Mouse (Mus musculus) small intestine, adult 2 months (tissue): ENCODE measurements at regions not wholly inside any gene's neighbourhood (a gene's known extent, or its start where the extent isn't known, plus 50 kb on each side); places are given as distances from the start of the nearest gene placed in this dataset.

Source experiments
- H3K27ac ChIP-seq: fragments of 200-500 bp; 2 replicates; pipeline ENCODE4 v1.5.1; 2012; ENCODE audit warnings: low read depth, low read length, control low read depth, inconsistent platforms; ENCODE audit not compliant: insufficient read depth
- H3K27me3 ChIP-seq: fragments of 200-500 bp; 2 replicates; pipeline ENCODE4 v1.6.1; 2012; ENCODE audit warnings: mild to moderate bottlenecking, moderate library complexity, low read length, inconsistent platforms; ENCODE audit not compliant: control insufficient read depth, insufficient read depth
- H3K36me3 ChIP-seq: fragments of 200-500 bp; 2 replicates; pipeline ENCODE4 v1.6.1; 2012; ENCODE audit warnings: mild to moderate bottlenecking, low read length, control low read depth, inconsistent platforms; ENCODE audit not compliant: control insufficient read depth, insufficient read depth
- H3K4me1 ChIP-seq: fragments of 200-500 bp; 2 replicates; pipeline ENCODE4 v1.6.1; 2012; ENCODE audit warnings: low read length, inconsistent platforms, mixed read lengths; ENCODE audit not compliant: control insufficient read depth, insufficient read depth, insufficient read length
- H3K4me3 ChIP-seq: fragments of 200-500 bp; 2 replicates; pipeline ENCODE4 v1.5.1; 2012; ENCODE audit warnings: low read depth, mild to moderate bottlenecking, control low read depth, inconsistent platforms, low read length, moderate library complexity
- CTCF ChIP-seq: fragments of 200-500 bp; IDR thresholded peaks from 2 replicates; pipeline ENCODE4 v1.5.1; 2012; ENCODE audit warnings: low read depth, mild to moderate bottlenecking, control low read depth, inconsistent platforms, low read length, moderate library complexity, mixed read lengths; ENCODE audit not compliant: insufficient replicate concordance, insufficient read length; ENCODE audit errors: extremely low read depth
- POLR2A ChIP-seq: fragments of 200-500 bp; IDR thresholded peaks from 2 replicates; pipeline ENCODE4 v1.6.1; 2012; ENCODE audit warnings: low read depth, mild to moderate bottlenecking, control low read depth, inconsistent platforms, low read length, moderate library complexity
- WGBS: fragments of 180-500 bp; shearing (Covaris S2); methylation state at CpG from one replicate; pipeline ENCODE4 v1.1.7; 2018; 5-methylcytosine and 5-hydroxymethylcytosine counted together

DNA sequence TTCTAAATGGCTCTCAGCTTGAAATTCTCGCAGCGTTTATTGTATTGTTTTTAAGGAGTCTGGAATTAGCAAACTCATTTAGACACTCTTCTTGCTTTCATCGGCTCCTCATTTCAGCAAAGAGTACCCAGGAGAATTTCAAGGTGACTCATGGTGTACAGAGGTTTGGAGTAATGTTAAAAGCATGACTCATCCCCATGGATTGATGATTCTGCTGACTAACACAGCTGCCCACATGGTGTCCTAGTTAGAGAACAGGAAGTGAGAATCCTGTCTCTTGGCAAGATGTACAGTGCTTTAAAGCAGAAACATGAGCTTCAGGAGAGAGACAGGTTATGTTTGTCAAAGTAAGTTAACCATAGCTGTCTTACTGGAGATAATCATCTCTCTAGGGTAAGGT lies 1133.6 kb upstream of the Cited2 start:
- TF ChIP-seq POLR2A (no peak), CTCF (no peak)
- H3K4me1 ChIP-seq = no peaks in the 10 kb centered on the region

GRCm38 (mm10) chr10:16592870-16593269 lies 1130.1 kb upstream of the Cited2 start:
- no peaks in the 10 kb centered on the region for H3K36me3 ChIP-seq
- H3K27ac ChIP-seq = no peak overlapping the region
- no peak overlapping the region for H3K4me3 ChIP-seq
- TF ChIP-seq POLR2A (no peak), CTCF (no peak)
- H3K4me1 ChIP-seq = no peaks in the 10 kb centered on the region
- 88% methylated on average over 4 of the region's 4 CpGs for WGBS
- H3K27me3 ChIP-seq = no peaks in the 10 kb centered on the region

More for the DNA sequence above, 1133.6 kb upstream of the Cited2 start:
- Histone ChIP-seq H3K36me3 (no peaks in the 10 kb centered on the region), H3K27me3 (no peaks in the 10 kb centered on the region), H3K4me3 (no peak overlapping the region), H3K27ac (no peak overlapping the region)
- 70% methylated on average over 3 of the region's 3 CpGs for WGBS

DNA sequence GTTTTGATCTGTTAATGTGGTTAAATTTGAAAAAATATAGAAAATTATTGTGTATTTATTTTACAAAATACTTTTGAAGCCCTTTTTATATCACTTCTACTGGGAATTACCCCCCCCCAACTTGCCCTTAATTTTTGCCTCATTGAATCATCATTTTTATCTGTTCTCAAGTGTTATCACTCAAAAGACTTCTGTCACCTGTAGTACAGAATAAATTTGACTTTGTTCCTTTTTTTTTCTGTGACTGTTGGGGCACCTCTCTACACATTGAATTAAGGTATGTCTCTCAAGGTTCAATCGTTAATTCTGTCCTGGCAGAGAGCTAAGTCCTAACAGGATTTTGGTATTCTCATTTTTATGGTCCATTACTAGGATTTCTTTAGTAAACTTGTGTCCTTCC lies 1123.0 kb upstream of the Cited2 start:
- TF ChIP-seq POLR2A (no peak), CTCF (no peak)
- peaks cover 3% of the 10 kb centered on the region; the same call in 1 of the 2 replicates for H3K4me1 ChIP-seq
- WGBS = 78% methylated on average over 1 of the region's 1 CpGs
- peak overlapping the region; percentile 88 for H3K27ac ChIP-seq
- no peaks in the 10 kb centered on the region for H3K27me3 ChIP-seq
- H3K4me3 ChIP-seq = no peak overlapping the region
- no peaks in the 10 kb centered on the region for H3K36me3 ChIP-seq

- Histone ChIP-seq H3K27ac (peak overlapping the region; percentile 88), H3K27me3 (no peaks in the 10 kb centered on the region), H3K36me3 (no peaks in the 10 kb centered on the region), H3K4me3 (no peak overlapping the region), H3K4me1 (peaks cover 3% of the 10 kb centered on the region; the same call in 1 of the 2 replicates)
- whole genome bisulfite sequencing = 41% methylated on average over 10 of the region's 10 CpGs
- TF ChIP-seq POLR2A = no peak
- no peak for TF ChIP-seq CTCF
Observed at GRCm38 (mm10) chr10:16600551-16601224, 1122.3 kb upstream of the Cited2 start.

DNA sequence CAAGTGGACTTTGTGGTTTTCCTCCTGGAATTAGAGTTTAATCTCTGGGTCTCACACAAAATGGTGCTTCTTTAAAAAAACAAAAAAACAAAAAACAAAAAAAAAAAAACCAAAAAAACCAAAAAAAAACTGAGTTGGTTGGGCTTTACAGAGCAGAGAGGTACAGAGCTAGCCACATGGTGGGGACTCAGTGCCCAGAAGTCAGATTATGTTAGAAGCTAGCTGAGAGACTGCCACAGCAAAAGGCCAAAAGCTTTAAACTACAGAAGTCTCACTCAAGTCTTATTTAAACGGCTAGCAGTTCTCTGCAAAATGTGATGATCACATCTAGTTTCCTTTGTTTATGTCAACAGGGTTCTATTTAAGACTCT lies 1121.8 kb upstream of the Cited2 start:
- WGBS = 11% methylated on average over 1 of the region's 1 CpGs
- peak overlapping the region; percentile 47 for H3K27ac ChIP-seq
- H3K4me1 ChIP-seq = peaks cover 3% of the 10 kb centered on the region; the same call in 1 of the 2 replicates
- no peaks in the 10 kb centered on the region for H3K27me3 ChIP-seq
- no peaks in the 10 kb centered on the region for H3K36me3 ChIP-seq
- no peak overlapping the region for H3K4me3 ChIP-seq
- TF ChIP-seq POLR2A = no peak
- TF ChIP-seq CTCF = no peak

DNA sequence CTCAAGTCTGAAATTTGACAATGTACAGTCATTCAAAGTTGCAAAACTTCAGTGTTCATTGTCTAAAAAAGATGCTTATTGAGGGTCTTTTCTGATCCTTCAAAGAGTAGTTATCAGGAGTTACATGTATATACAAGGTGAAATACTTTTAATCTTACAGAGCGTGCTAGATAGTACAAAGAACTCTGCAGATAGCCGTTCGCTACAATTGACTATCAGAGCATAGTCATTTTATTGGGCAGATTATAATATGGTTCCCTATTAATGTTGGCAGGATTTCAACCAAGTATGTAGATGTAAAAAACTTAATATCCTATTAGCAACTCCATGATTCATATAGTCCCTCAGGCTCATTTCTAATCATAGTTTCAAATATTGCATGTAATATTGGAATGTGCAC lies 1114.7 kb upstream of the Cited2 start:
- no peak for TF ChIP-seq CTCF
- TF ChIP-seq POLR2A = no peak

DNA sequence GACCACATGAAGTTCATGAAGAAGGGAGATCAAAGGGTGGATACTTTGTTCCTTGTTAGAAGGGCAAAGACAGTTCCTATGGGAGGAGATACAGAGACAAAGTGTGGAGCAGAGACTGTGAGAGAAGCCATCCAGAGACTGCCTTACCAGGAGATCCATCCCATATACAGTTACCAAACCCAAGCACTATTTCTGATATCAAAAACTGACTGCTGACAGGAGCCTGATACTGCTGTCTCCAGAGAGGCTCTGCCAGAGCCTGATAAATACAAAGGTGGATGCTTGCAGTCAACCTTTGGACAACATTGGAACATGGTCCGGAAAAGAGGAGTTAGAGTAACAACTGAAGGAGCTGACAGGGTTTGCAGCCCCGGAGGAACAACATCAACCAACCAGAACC lies 1104.3 kb upstream of the Cited2 start:
- Histone ChIP-seq H3K4me1 (no peaks in the 10 kb centered on the region), H3K36me3 (no peaks in the 10 kb centered on the region), H3K27me3 (no peaks in the 10 kb centered on the region), H3K27ac (no peak overlapping the region), H3K4me3 (no peak overlapping the region)
- WGBS = 90% methylated on average over 2 of the region's 2 CpGs
- TF ChIP-seq POLR2A (no peak), CTCF (no peak)

More for the DNA sequence above, 1114.7 kb upstream of the Cited2 start:
- 35% methylated on average over 3 of the region's 3 CpGs for WGBS
- H3K36me3 ChIP-seq = no peaks in the 10 kb centered on the region
- H3K27me3 ChIP-seq = no peaks in the 10 kb centered on the region
- no peak overlapping the region for H3K4me3 ChIP-seq
- no peaks in the 10 kb centered on the region for H3K4me1 ChIP-seq
- H3K27ac ChIP-seq = no peak overlapping the region

DNA sequence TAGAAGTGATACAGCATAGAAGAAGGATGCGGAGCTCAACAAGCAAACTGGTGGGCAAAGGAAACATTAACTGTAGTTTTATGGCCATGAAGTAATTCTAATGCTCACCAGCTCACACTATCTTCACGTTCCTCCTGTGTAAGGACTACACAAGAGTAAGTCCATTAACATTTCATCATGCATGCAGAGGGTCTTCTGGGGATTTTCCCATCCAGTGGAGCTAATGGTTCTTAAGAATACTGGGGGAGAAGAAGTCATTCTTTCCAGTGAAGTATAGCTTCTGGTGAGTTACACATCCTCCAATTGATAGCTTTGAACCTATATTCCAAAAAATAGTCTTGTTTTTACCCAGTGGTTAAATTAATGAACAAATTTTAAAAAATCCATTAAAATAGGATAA lies 1103.4 kb upstream of the Cited2 start:
- WGBS = 89% methylated on average over 2 of the region's 2 CpGs
- no peaks in the 10 kb centered on the region for H3K27me3 ChIP-seq
- no peak overlapping the region for H3K4me3 ChIP-seq
- no peaks in the 10 kb centered on the region for H3K4me1 ChIP-seq
- H3K27ac ChIP-seq = no peak overlapping the region
- H3K36me3 ChIP-seq = no peaks in the 10 kb centered on the region
- TF ChIP-seq POLR2A (no peak), CTCF (no peak)
